Mouse (Mus musculus) bone marrow macrophage, adult 2 months (primary cell): ENCODE measurements around the gene Rnf141.

Experiments used
- CTCF ChIP-seq: IDR thresholded peaks from 2 replicates; pipeline ENCODE4 v1.5.1; 2012; ENCODE audit warnings: low read depth, mild to moderate bottlenecking, low read length, moderate library complexity
- POLR2A ChIP-seq: IDR thresholded peaks from 2 replicates; pipeline ENCODE4 v1.6.1; 2012; ENCODE audit warnings: mild to moderate bottlenecking, low read depth, low read length, borderline replicate concordance

- no peak for TF ChIP-seq CTCF
- no peak for TF ChIP-seq POLR2A
Measured at GRCm38 (mm10) chr7:110808962-110809361, 35.3 kb downstream of the Rnf141 start.
